Mouse (Mus musculus) liver, postnatal 0 days (tissue): Measurements from ENCODE around the gene Lrp1. TPM values are rescaled to one million over a fixed set of nuclear protein-coding genes. Genes with fewer than 3 reads are reported as not detected.
"Not testable (repeated sequence)": the region's sequence is repeated elsewhere in the genome, so short reads cannot be mapped to it uniquely, and the experiment has no call there.

ENCODE experiments used
- ATAC-seq: fragments of 200-750 bp; cut with Nextera tagmentation; 2 replicates; pipeline ENCODE4 v1.8.0; 2017; ENCODE audit warnings: mild to moderate bottlenecking, moderate library complexity
- DNase-seq: peaks from one replicate; pipeline ENCODE4 v3.0.0-alpha.2; 2016
- H3K27ac ChIP-seq: fragments of 300-500 bp; sonication (generic); 2 replicates; pipeline ENCODE4 v1.5.1; 2014; ENCODE audit warnings: antibody characterized with exemption, moderate library complexity, mild to moderate bottlenecking, low read depth
- H3K27me3 ChIP-seq: fragments of 300-500 bp; sonication (generic); 2 replicates; pipeline ENCODE4 v1.6.1; 2014; ENCODE audit warnings: low read length, control low read depth, mixed read lengths; ENCODE audit not compliant: insufficient read depth
- H3K36me3 ChIP-seq: fragments of 300-500 bp; sonication (generic); replicated peaks from 2 replicates; pipeline ENCODE4 v1.6.1; 2014; ENCODE audit warnings: mild to moderate bottlenecking, control low read depth, low read length, moderate library complexity, mixed read lengths; ENCODE audit not compliant: insufficient read depth
- H3K4me1 ChIP-seq: fragments of 300-500 bp; sonication (generic); 2 replicates; pipeline ENCODE4 v1.6.1; 2014; ENCODE audit warnings: antibody characterized with exemption, mild to moderate bottlenecking, control low read depth; ENCODE audit not compliant: insufficient read depth
- H3K4me2 ChIP-seq: fragments of 300-500 bp; sonication (generic); 2 replicates; pipeline ENCODE4 v1.6.1; 2014; ENCODE audit warnings: low read depth, mild to moderate bottlenecking, low read length, moderate library complexity, mixed read lengths
- H3K4me3 ChIP-seq: fragments of 300-500 bp; sonication (generic); 2 replicates; pipeline ENCODE4 v1.5.1; 2014; ENCODE audit warnings: low read depth, low read length
- H3K9ac ChIP-seq: fragments of 300-500 bp; sonication (generic); replicated peaks from 2 replicates; pipeline ENCODE4 v1.6.1; 2014; ENCODE audit warnings: mild to moderate bottlenecking, moderate library complexity
- H3K9me3 ChIP-seq: fragments of 300-500 bp; sonication (generic); 2 replicates; pipeline ENCODE4 v1.6.1; 2016; ENCODE audit warnings: mild to moderate bottlenecking, control low read depth, low read length, mixed read lengths
- CTCF ChIP-seq: sonication (generic); IDR thresholded peaks from 2 replicates; pipeline ENCODE4 v1.5.1; 2016; ENCODE audit warnings: antibody characterized with exemption, low read depth
- EP300 ChIP-seq: IDR thresholded peaks from 2 replicates; pipeline ENCODE4 v1.6.1; 2016; ENCODE audit warnings: antibody characterized with exemption, low read depth, mild to moderate bottlenecking
- WGBS: fragments of 180-500 bp; shearing (Covaris S2); extraction: QIAGEN DNeasy Blood & Tissue Kit; methylation state at CpG from one replicate; pipeline ENCODE4 v1.1.7; 2014; ENCODE audit not compliant: insufficient replicate concordance; 5-methylcytosine and 5-hydroxymethylcytosine counted together
- polyA plus RNA-seq: library from polyadenylated mRNA; unstranded; fragments of >200 nt; fragmentation: Nextera tagmentation; extraction: Ambion mirVana; gene quantifications from 2 replicates; pipeline ENCODE4 v1.2.1, GENCODE M21; 2015

Gene Lrp1
- polyA plus RNA-seq, 1 experiment from 2014 or later = 49.2 TPM

DNA sequence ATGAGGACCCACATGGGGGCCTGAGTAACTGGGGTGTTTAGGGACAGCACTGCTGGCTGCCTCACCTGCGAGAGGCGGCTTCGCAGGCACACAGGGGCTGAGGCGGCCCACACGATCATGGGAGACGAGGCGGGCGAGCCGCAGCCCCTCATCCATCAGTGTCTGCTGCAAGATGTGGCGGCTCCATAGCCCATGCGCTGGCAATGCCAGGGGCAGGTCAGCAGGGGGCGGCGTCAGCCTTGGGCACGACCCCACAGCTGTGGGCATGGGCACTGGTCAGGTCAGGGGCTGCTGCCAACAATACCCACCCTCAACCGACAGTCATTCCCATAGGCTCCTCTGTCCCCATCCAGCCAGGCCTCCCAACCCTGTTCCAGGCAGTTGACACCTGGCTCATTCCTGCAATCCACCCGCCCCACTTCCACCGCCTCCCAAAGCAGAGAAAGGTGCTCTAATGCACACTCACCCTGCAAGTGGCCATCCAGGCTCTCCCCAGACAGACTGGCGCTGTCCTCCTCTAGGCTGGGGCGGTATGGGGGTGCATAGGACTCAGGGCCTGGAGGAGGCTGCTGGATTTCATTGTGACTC is 41.8 kb upstream of the Lrp1 start:
- peaks cover 24% of the 10 kb centered on the region for H3K27me3 ChIP-seq
- TF ChIP-seq EP300 (no peak), CTCF (peak; percentile 49)
- peak overlapping the region; percentile 81 for H3K27ac ChIP-seq
- H3K9ac ChIP-seq = peak overlapping the region; percentile 38; the same call in 1 of the 2 replicates
- peaks cover 31% of the 10 kb centered on the region for H3K36me3 ChIP-seq
- ATAC-seq (no peak), DNase-seq (peak; percentile 47)
- 43% methylated on average over 19 of the region's 19 CpGs for WGBS
- no peaks in the 10 kb centered on the region for H3K9me3 ChIP-seq
- peak overlapping the region; percentile 60 for H3K4me2 ChIP-seq
- peaks cover 48% of the 10 kb centered on the region for H3K4me1 ChIP-seq
- no peak overlapping the region for H3K4me3 ChIP-seq

DNA sequence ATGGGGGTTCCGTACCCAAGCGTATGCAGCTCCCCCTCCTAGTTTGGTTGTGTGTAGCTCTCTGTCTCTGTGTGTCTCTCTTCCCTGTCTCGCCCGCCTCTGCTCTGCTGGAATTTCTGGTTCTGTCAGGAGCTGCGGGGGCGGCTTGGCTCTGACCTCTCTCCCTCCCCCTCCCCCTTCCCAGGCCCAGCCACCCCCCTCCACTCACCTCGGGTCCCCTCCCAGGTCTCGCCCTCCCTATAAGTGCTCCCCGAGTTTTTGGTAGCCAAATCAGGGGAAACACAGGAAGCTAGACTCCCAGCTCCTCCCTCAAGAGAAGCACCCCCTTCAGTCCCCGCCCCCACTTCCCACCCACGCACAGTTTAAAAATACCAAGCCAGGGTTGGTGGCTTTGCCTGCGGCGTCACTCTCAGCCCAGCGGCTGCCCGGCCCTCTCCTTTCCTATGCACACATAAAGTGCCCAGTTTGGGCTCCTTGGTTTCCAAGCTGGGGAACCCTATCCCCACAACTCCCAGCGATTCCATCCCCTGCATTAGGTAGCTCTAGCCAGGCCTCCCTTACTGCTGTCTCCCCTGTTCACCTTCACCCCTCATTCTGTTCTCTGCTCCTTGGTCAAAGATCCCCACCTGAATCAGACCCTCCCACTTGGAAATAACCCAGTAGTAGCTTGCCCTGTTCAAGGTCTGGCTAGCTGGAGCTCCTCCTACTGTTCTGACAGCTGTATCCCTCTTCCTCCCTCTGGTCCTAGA is 41.1 kb upstream of the Lrp1 start:
- WGBS = 9% methylated on average over 14 of the region's 16 CpGs
- Histone ChIP-seq H3K4me2 (peak overlapping the region; percentile 60), H3K4me1 (peaks cover 44% of the 10 kb centered on the region), H3K36me3 (peaks cover 34% of the 10 kb centered on the region), H3K27ac (peak overlapping the region; percentile 81), H3K4me3 (peak overlapping the region; percentile 25), H3K9ac (peak overlapping the region; percentile 38), H3K27me3 (peaks cover 22% of the 10 kb centered on the region), H3K9me3 (no peaks in the 10 kb centered on the region)
- DNase-seq = peak; percentile 83
- ATAC-seq = peak; percentile 65
- no peak for TF ChIP-seq CTCF
- peak; percentile 24; the same call in 1 of the 2 replicates for TF ChIP-seq EP300

GRCm38 (mm10) chr10:127661291-127661914 is 40.5 kb upstream of the Lrp1 start:
- ATAC-seq = no peak
- H3K36me3 ChIP-seq = peaks cover 34% of the 10 kb centered on the region
- WGBS = 35% methylated on average over 14 of the region's 14 CpGs
- H3K4me3 ChIP-seq = peak overlapping the region; percentile 25
- DNase-seq = no peak
- H3K27ac ChIP-seq = peak overlapping the region; percentile 81
- peak overlapping the region; percentile 60 for H3K4me2 ChIP-seq
- H3K9ac ChIP-seq = peak overlapping the region; percentile 35
- TF ChIP-seq EP300 (no peak), CTCF (no peak)
- peaks cover 44% of the 10 kb centered on the region for H3K4me1 ChIP-seq
- H3K9me3 ChIP-seq = no peaks in the 10 kb centered on the region
- H3K27me3 ChIP-seq = peaks cover 15% of the 10 kb centered on the region

GRCm38 (mm10) chr10:127659551-127659950 is 38.6 kb upstream of the Lrp1 start:
- no peak overlapping the region for H3K9ac ChIP-seq
- no peak for DNase-seq
- no peak overlapping the region for H3K4me3 ChIP-seq
- no peaks in the 10 kb centered on the region for H3K9me3 ChIP-seq
- no peak overlapping the region for H3K27ac ChIP-seq
- ATAC-seq = no peak
- TF ChIP-seq EP300 = no peak
- TF ChIP-seq CTCF = no peak
- H3K4me1 ChIP-seq = peaks cover 35% of the 10 kb centered on the region
- H3K4me2 ChIP-seq = no peak overlapping the region
- 67% methylated on average over 1 of the region's 1 CpGs for WGBS
- peaks cover 47% of the 10 kb centered on the region for H3K36me3 ChIP-seq
- 0 out of 2 replicates have a peak, but pooled peaks cover 3% of the 10 kb centered on the region for H3K27me3 ChIP-seq

- no peak overlapping the region for H3K27ac ChIP-seq
- H3K4me3 ChIP-seq = no peak overlapping the region
- peaks cover 21% of the 10 kb centered on the region for H3K4me1 ChIP-seq
- peaks cover 51% of the 10 kb centered on the region for H3K36me3 ChIP-seq
- no peaks in the 10 kb centered on the region for H3K27me3 ChIP-seq
- ATAC-seq = no peak; the same call in 1 of the 2 replicates
- no peak overlapping the region for H3K9ac ChIP-seq
- H3K4me2 ChIP-seq = no peak overlapping the region
- TF ChIP-seq EP300 (no peak), CTCF (no peak)
- H3K9me3 ChIP-seq = no peaks in the 10 kb centered on the region
- no peak for DNase-seq
- WGBS = 29% methylated on average over 6 of the region's 6 CpGs
Observed at GRCm38 (mm10) chr10:127658076-127658475, 37.1 kb upstream of the Lrp1 start.

DNA sequence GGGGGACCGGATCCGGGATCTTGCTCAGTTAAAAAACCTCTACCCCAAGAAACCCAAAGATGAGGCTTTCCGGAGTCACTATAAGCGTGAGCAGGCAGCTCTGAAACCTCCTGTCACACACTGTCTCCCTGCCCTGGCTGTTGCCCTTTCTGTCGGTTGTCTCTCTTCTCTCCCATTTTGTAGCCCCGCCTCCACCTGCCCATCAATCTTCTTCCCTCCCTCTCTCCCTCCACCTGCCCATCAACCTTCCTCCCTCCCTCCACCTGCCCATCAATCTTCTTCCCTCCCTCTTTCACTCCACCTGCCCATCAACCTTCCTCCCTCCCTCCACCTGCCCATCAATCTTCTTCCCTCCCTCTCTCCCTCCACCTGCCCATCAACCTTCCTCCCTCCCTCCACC is 36.7 kb upstream of the Lrp1 start:
- H3K9me3 ChIP-seq, H3K4me2 ChIP-seq, ATAC-seq, H3K9ac ChIP-seq, H3K4me3 ChIP-seq, H3K27ac ChIP-seq, DNase-seq, H3K27me3 ChIP-seq: not testable (repeated sequence)
- Histone ChIP-seq H3K36me3 (peaks cover 53% of the 10 kb centered on the region), H3K4me1 (peaks cover 16% of the 10 kb centered on the region)
- 66% methylated on average over 6 of the region's 6 CpGs for WGBS
